Mouse (Mus musculus) left cerebral cortex, postnatal 14 days (tissue): ENCODE data around the gene Omp. TPM values are rescaled to one million over a fixed set of nuclear protein-coding genes. Genes with fewer than 3 reads are reported as not detected.

Source experiments
- DNase-seq, 2 experiments: peaks; one replicate each; pipeline ENCODE4 v3.0.0; 2021 to 2022; ENCODE audit warnings: low spot score in 2 of 2, mixed read lengths in 1 of 2
- intact Hi-C: fragments of 180-260 bp; cut with DNase I; formaldehyde crosslinking; loops from one replicate; pipeline ENCODE4 v1.15.1; 2025
- total RNA-seq, 2 experiments: library from RNA; stranded (reverse); gene quantifications; 2 replicates each; pipeline ENCODE4 v1.2.3; 2021

The Omp gene
- total RNA-seq, 2 experiments from 2014 or later: 0.66 to 0.79 TPM

- DNase-seq: no peak
- intact Hi-C loops: no loop called here
Observed at GRCm38 (mm10) chr7:98147766-98148165, 2.5 kb upstream of the Omp start.

GRCm38 (mm10) chr7:98146447-98146845, 1.1 kb upstream of the Omp start:
- intact Hi-C loops: no loop called here
- no peak for DNase-seq

GRCm38 (mm10) chr7:98145842-98146446, 642 bp upstream of the Omp start:
- intact Hi-C loops: no loop called here
- DNase-seq: peak in 1 of 2 experiments; percentile 49

- intact Hi-C loops: no loop called here
- no peak for DNase-seq
Observed at GRCm38 (mm10) chr7:98142648-98143047, 2.7 kb downstream of the Omp start.

GRCm38 (mm10) chr7:98142247-98142646, 3.1 kb downstream of the Omp start:
- no peak for DNase-seq
- intact Hi-C loops: no loop called here

GRCm38 (mm10) chr7:98141206-98141605, 4.1 kb downstream of the Omp start:
- intact Hi-C loops: no loop called here
- DNase-seq: no peak

- intact Hi-C loops: no loop called here
- no peak for DNase-seq
Observed at GRCm38 (mm10) chr7:98140597-98140996, 4.7 kb downstream of the Omp start.

- intact Hi-C loops: no loop called here
Observed at GRCm38 (mm10) chr7:98139216-98139615, 6.1 kb downstream of the Omp start.

GRCm38 (mm10) chr7:98137995-98138394, 7.3 kb downstream of the Omp start:
- intact Hi-C loops: no loop called here
- DNase-seq: no peak

More at GRCm38 (mm10) chr7:98139216-98139615, 6.1 kb downstream of the Omp start:
- DNase-seq: no peak

GRCm38 (mm10) chr7:98137583-98137982, 7.7 kb downstream of the Omp start:
- intact Hi-C loops: no loop called here
- DNase-seq: no peak

GRCm38 (mm10) chr7:98131751-98132150, 13.6 kb downstream of the Omp start:
- DNase-seq: no peak
- intact Hi-C loops: no loop called here

- no peak for DNase-seq
Observed at GRCm38 (mm10) chr7:98125473-98125872, 19.8 kb downstream of the Omp start.

GRCm38 (mm10) chr7:98124701-98125100, 20.6 kb downstream of the Omp start:
- intact Hi-C loops: no loop called here
- no peak for DNase-seq

More at GRCm38 (mm10) chr7:98125473-98125872, 19.8 kb downstream of the Omp start:
- intact Hi-C loops: no loop called here

- peak in 1 of 2 experiments; percentile 67 for DNase-seq
- intact Hi-C loops: no loop called here
Observed at GRCm38 (mm10) chr7:98121673-98122072, 23.6 kb downstream of the Omp start.

GRCm38 (mm10) chr7:98121241-98121640, 24.1 kb downstream of the Omp start:
- intact Hi-C loops: no loop called here
- DNase-seq: no peak

GRCm38 (mm10) chr7:98120325-98120724, 25.0 kb downstream of the Omp start:
- DNase-seq: peak; percentile 72 to 80
- intact Hi-C loops: loop anchor here (1.0 kb wide), 1 partner anchor 17 kb away; no protein-coding TSS in a partner anchor

GRCm38 (mm10) chr7:98119961-98120232, 25.4 kb downstream of the Omp start:
- intact Hi-C loops: loop anchor here (1.0 to 5.0 kb wide), 3 partner anchors 17 to 373 kb away; no protein-coding TSS in a partner anchor
- DNase-seq: no peak

- no peak for DNase-seq
- intact Hi-C loops: loop anchor here (5.0 kb wide), 2 partner anchors 47 to 372 kb away; no protein-coding TSS in a partner anchor
Observed at GRCm38 (mm10) chr7:98119179-98119960, 25.9 kb downstream of the Omp start, which contains the start of gene Myo7a. TSS of gene Myo7a (minus strand) at chr7:98119524.

GRCm38 (mm10) chr7:98117012-98117660, 28.2 kb downstream of the Omp start:
- peak in 1 of 2 experiments; percentile 40 for DNase-seq
- intact Hi-C loops: loop anchor here (5.0 kb wide), 2 partner anchors 45 to 370 kb away; no protein-coding TSS in a partner anchor

- intact Hi-C loops: loop anchor here (5.0 kb wide), 2 partner anchors 42 to 367 kb away; no protein-coding TSS in a partner anchor
- DNase-seq: no peak
Observed at GRCm38 (mm10) chr7:98114656-98115055, 30.6 kb downstream of the Omp start.
